Mouse (Mus musculus): ENCODE measurements at regions not wholly inside any gene's neighbourhood (a gene's known extent, or its start where the extent isn't known, plus 50 kb on each side); places are given as distances from the start of the nearest gene placed in this dataset.

DNA sequence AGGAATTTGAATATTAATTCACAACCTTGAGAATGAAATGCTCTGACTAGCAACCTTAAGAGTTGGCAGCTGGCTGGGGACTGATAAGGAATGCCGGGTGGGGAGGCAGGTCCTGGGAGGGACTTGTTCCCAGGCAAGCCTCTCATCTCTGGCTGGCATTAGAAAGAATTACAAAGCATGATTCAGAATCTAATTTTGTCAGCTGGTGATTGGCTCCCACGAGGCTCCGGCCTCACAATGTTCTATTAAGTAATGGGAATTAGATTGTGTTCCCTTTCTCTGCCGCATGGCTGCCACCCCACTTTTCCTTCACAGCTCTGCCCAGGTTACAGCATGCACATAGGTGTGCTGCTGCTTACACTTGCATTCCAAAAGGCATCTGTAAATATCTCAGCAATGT lies 443.9 kb upstream of the Jag1 start:
- TF ChIP-seq USF1 (IDR thresholded peaks at IDR 0.05; ENCODE audit: low read depth) (no peak), POLR2A (IDR thresholded peaks at IDR 0.05; ENCODE audit: insufficient read length, low read depth) (no peak), MYOG (IDR thresholded peaks at IDR 0.05; ENCODE audit: control insufficient read depth in 1 of 3, insufficient read depth in 1 of 3, insufficient read length in 2 of 3, low read depth in 2 of 3) (no peak), CEBPB (IDR thresholded peaks at IDR 0.05; ENCODE audit: insufficient read depth, poor library complexity, severe bottlenecking) (no peak), E2F4 (IDR thresholded peaks at IDR 0.05; ENCODE audit: insufficient read depth) (no peak), MYOD1 (IDR thresholded peaks at IDR 0.05; ENCODE audit: control insufficient read depth in 1 of 3, insufficient read length in 2 of 3, low read depth in 2 of 3) (no peak), POLR2AphosphoS2 (IDR thresholded peaks at IDR 0.05; ENCODE audit: insufficient read length, low read depth) (no peak), TCF12 (IDR thresholded peaks at IDR 0.05; ENCODE audit: insufficient read depth, poor library complexity, severe bottlenecking) (no peak), MAX (IDR thresholded peaks at IDR 0.05; ENCODE audit: low read depth) (no peak), TCF3 (IDR thresholded peaks at IDR 0.05; ENCODE audit: insufficient read length, low read depth) (no peak), REST (IDR thresholded peaks at IDR 0.05; ENCODE audit: insufficient read depth, insufficient read length) (no peak)
